Mouse (Mus musculus) kidney, adult 10 weeks (tissue): Measurements from ENCODE around the gene Farsb. TPM values are rescaled to one million over a fixed set of nuclear protein-coding genes. Genes with fewer than 3 reads are reported as not detected.

ENCODE experiments used
- polyA plus RNA-seq: library from polyadenylated mRNA; stranded (reverse); fragments of 350-450 nt; fragmentation: Illumina TruSeq; extraction: RNeasy Lipid Tissue Mini Kit (QIAGEN cat#74804); gene quantifications from one replicate; pipeline ENCODE4 v1.2.3, GENCODE M21; 2014; ENCODE audit warnings: low read depth, low replicate concordance

Farsb gene
- polyA plus RNA-seq: 126 TPM

GRCm38 (mm10) chr1:78488752-78489492, at the start of gene Farsb:
TSS of gene Farsb (minus strand) at chr1:78488897.

GRCm38 (mm10) chr1:78511621-78512160, 23.0 kb upstream of the Farsb start, which contains the start of gene BC035947:
TSS of gene BC035947 (minus strand) at chr1:78512158.

GRCm38 (mm10) chr1:78510862-78511261, 22.2 kb upstream of the Farsb start, which contains the start of gene Mogat1:
TSS of gene Mogat1 (plus strand) at chr1:78510991.

Other genes with a start within 250 kb of the Farsb start
- gene Sgpp2, start 178.6 kb downstream of the Farsb start, polyA plus RNA-seq: 33.0 TPM
- 48.0 TPM for gene Mogat1, start 22.1 kb upstream of the Farsb start, polyA plus RNA-seq
- gene BC035947, start 23.3 kb upstream of the Farsb start, polyA plus RNA-seq: 37.6 TPM
- gene Acsl3, start 168.9 kb upstream of the Farsb start, polyA plus RNA-seq: 112 TPM
- 3.2 TPM for gene Utp14b, start 169.1 kb upstream of the Farsb start, polyA plus RNA-seq